Mouse (Mus musculus) left cerebral cortex, postnatal 4 days (tissue): ENCODE measurements around the gene Romo1. TPM values are rescaled to one million over a fixed set of nuclear protein-coding genes. Genes with fewer than 3 reads are reported as not detected.
A peak's percentile ranks its signal among the peaks of the same experiment; 100 is the strongest.
"Not testable (repeated sequence)": the region's sequence is repeated elsewhere in the genome, so short reads cannot be mapped to it uniquely, and the experiment has no call there.

Experiments
- DNase-seq: peaks from one replicate; pipeline ENCODE4 v3.0.0-alpha.2; 2022
- intact Hi-C: fragments of 180-260 bp; cut with DNase I; formaldehyde crosslinking; loops from one replicate; pipeline ENCODE4 v1.15.1; 2025
- total RNA-seq, 2 experiments: library from RNA; stranded (reverse); gene quantifications; 2 replicates each; pipeline ENCODE4 v1.2.3; 2021

Romo1 gene
- total RNA-seq, 2 experiments from 2014 or later = 223 to 225 TPM

DNA sequence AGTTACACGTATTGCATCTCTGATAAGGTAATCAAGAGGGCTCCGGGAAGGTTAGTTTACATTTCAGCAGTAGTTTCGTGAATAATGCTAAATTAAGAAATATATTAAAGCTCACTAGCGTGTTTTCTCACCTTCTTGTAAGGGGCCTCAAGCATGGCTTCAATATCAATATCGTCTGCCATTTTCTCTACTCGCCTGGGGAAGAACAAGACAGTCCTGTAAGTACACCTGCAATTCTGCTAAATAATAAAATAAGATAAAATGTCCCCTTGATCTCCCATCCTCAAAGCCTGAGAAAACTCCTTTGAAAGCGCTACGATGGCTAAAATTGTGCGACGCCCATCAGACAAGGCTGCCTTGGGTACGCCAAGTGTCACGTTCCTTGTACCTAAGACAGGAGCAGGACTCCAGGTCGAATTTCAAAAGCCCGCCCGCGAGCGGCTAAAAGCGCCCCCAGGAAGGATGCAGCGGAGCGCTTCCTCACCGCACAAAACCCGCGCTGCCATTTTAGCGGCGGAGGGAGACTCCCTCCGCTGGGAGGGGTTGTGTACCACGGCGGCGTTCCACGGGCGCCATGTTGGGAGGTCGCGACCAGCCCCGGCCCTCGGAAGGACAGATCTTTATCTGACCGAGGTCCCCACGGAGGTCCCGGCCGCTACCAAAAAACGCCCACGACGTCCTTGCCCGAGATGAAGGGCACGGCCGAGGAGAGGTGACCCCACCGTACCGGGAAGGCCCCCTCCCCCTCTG lies 35.4 kb downstream of the Romo1 start:
- peak; percentile 82 for DNase-seq
- intact Hi-C loops = no loop called here

DNA sequence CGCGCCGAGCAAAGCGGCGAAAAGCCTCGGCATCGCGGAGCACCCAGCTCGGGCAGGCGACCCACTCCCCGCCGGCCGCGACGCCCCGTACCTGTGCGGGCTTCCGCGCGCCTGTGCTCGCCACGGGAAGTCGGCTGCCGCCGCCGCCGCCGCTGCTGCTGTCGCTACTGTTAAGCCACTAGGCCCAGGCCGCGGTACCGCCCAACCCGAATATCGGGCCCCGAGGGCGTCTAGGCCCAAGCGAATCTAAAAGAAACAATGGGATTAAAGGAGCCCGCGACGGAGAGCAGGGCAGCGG lies 35.9 kb downstream of the Romo1 start:
- intact Hi-C loops = loop anchor here (10.0 kb wide), 1 partner anchor 95 kb away; no protein-coding TSS in a partner anchor
- no peak for DNase-seq

DNA sequence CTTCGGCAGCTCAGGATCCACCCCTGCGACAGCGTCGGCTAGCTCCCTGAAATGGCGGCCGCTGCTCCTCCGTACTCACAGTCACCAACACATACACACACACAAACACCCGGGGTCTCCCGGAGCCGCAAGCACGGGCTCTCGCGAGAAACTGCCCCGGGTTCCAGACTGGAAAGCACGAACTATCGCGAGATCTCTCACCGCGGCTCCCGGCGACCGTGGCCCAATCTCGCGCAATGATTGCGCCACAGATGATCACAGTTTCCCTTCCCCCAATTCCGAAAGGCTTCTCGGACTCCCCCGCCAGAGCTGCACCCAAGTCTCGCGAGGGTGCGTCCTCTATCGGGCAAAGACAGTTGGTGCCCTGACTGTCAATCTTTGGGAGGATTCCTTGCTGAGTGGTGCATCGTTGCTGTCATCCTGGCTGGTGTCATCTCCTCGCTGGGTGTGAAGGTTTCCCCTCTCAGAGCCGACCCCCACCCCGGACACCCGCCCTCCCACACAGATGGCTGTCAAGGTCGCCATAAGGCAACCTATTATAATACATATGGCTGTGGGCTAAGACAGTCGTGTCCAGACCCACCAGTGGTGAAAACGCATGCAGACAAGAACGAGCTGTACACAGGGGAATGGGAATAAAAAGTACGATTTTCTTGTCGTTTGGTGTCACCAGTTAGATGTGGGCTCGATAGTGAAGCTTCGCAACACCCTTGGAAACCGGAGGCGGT lies 36.4 kb downstream of the Romo1 start, which contains the start of gene Rbm39:
Gene Rbm39, minus strand, starts transcription at position 145 of the 728 bp plus-strand sequence.
- intact Hi-C loops = loop anchor here (10.0 kb wide), 1 partner anchor 95 kb away; no protein-coding TSS in a partner anchor
- peak; percentile 100 for DNase-seq

DNA sequence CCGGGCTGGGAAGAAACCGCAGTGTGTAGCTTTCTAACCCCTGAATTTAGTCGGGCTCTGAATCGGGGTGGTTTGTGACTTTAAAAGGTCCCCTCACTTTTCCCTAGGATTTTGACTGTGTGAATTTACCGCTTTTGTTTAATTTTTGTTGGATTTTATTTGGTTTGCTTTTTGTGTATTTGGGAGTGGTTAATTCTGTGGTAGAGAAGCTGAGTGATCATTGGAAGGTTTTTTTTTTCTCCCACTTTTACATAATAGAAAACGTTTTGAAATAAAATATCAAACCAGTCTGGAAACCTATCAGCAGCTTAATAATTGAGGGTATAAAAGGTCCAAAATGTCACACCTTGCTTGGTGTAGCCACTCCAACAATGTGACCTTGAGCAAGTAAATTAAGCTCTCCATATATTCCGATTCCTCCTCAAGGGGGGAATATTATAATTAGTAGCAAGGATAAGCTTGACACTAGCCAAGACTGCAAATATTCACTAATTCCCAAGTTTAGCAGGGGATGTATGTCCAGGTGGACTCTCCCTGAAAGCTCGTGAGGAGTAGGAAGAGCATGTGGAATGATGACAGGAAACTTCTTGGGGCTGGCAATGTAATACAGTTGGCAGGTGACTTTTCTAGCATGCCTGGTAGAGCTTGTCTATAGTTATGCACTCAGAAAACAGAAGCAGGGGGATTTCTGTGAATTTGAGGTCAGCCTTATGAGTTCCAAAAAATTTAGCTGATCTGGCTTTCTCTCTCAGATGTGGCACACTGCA lies 37.2 kb downstream of the Romo1 start:
- intact Hi-C loops = loop anchor here (10.0 kb wide), 1 partner anchor 94 kb away; no protein-coding TSS in a partner anchor
- DNase-seq = no peak

DNA sequence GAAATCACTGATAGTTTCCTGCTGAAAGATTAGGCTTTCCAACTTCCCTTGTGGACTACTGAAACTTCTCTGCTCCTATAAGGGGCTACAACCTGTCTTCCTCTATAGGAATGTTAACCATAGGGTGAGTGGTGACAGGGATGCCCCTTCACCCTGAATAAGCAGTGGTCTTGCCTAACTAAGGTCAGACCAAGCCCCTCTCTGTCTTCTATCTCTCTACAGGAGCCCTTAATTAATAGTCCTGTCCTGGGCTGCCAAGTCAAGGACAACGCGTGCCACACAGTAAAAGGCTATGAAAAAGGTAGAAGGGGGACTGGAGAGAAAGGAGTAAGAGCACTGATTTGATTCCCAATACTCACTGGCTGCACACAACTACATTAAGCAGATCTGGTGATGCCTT lies 37.8 kb downstream of the Romo1 start:
- intact Hi-C loops = loop anchor here (10.0 kb wide), 1 partner anchor 93 kb away; no protein-coding TSS in a partner anchor

DNA sequence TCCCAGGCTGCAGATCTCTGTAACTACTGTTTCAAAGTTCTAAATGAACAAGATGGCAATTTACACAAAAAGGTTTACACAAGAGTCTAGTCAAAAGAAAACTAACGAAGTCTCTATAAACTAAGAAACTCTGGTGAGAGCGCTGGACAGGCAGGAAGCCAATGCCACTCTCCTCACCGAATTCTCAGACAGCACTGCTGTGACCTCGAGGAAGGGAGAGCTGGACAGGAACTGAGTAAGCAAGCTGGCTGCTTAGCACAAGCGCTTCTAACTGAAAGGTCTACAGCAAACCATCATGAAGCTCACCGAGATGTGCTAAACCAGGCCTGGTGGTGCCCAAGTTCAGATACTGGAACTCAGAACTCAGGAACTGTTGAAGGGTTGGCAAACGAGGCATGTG lies 45.4 kb downstream of the Romo1 start:
- intact Hi-C loops = loop anchor here (10.0 kb wide), 1 partner anchor 86 kb away; no protein-coding TSS in a partner anchor
- DNase-seq = not testable (repeated sequence)

More for the DNA sequence above, 37.8 kb downstream of the Romo1 start:
- no peak for DNase-seq

DNA sequence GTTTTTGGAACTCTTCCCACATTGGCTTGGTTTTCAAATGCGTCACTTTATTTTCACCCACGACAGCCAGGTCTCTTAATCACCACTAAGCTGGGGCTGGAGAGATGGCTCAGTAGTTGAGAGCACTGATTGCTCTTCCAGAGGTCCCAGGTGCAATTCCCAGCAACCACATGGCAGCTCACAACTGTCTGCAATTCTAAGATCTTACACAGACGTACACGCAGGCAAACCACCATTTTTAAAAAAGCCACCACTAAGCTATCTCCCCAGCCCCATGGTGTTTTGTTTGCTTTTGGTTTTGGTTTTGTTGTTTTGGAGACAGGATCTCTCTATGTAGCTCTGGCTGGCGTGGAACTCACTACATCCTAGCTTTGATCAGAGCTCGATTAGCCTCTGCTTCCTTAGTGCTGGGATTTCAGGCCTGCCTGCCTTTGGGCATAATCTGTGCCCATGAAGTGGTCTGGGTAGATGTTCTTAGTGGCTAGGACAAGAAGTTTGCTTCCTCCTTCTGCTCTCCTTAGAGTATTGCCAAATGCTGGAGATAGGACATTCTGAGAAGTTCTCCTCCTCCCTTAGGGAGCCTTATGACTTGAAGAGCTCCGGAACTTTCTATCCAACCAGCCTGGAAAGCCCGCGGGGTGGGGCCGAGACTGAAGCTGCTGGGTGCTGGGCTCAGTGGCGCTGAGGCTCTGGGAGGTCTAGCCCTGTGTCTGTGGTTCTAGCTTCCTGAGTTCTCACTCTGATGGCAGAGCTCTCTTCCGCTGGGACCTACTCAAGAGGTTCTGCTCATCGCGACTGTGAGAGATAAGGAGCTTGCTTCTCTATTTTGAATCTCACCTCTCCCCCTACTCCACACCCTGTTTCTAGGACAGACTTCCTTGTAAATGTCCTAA lies 46.4 kb downstream of the Romo1 start:
- DNase-seq = no peak
- intact Hi-C loops = no loop called here

DNA sequence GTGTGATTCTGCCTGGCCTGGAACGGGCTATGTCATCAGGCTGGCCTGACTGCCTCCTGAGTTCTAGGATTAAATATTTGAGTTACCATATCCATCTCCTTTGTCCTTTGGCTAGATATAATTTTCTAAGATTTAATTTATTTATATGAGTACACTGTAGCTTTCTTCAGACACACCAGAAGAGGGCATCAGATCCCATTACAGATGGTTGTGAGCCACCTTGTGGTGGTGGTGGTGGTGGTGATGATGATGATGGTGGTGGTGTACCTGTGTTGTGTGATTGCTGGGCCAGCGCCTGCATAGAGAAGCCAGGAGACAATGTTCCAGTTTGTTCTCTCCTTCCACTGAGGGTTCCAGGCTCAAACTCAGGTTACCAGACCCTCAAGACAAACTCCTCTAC lies 47.7 kb downstream of the Romo1 start:
- intact Hi-C loops = no loop called here
- no peak for DNase-seq

DNA sequence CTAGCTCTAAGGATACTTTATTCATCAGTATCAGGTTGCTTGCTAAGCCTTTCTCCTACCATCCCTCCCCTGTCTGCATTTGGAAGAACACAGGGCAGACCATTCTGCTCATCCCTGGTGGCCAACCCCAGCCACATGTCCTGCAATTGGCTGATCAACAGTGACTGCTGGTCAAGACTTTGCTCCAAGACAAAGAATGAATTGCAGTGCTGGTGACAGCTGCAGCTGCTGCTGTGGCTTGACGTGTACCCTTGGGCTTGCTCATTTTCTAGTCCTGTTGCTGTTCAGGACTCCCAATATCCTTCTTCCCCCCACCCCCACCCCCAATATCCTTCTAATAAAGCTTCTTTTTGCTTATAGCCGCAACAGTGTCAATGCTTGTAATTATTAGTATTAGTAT lies 48.2 kb downstream of the Romo1 start:
- intact Hi-C loops = no loop called here
- DNase-seq = no peak

DNA sequence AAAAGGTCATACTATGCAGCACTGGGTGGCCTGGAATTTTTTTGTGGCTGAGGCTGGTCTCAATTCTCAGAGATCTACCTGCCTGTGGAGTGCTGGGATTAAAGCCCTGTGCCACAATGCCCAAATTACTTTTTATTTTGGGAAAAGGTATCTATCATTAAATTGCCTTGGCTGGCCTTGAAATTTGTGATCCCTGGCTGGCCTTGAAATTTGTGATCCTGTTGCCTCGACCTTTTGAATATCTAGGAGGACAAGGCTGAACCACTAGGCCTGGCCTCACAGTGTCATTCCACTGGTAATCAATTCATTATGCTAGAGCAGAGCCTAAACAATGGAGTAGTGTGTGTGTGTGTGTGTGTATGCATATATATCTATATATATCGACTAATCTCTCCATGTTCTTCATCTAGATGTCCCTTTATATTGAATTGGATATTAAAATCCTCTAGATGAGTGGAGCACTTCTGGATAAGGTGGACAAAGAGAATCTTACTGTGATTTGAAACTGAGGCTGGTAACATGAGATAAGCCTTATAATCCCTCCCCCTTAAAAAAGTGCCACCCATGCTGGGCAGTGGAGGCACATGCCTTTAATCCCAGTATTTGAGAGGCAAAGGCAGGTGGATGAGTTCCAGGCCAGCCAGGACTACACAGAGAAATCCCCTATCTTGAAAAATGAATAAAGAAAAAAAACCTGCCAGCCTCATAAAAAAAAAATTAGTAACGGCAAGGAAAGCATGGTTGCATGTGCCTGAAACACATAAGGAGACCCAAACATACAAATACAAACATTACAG lies 49.4 kb downstream of the Romo1 start:
- intact Hi-C loops = no loop called here
- no peak for DNase-seq

DNA sequence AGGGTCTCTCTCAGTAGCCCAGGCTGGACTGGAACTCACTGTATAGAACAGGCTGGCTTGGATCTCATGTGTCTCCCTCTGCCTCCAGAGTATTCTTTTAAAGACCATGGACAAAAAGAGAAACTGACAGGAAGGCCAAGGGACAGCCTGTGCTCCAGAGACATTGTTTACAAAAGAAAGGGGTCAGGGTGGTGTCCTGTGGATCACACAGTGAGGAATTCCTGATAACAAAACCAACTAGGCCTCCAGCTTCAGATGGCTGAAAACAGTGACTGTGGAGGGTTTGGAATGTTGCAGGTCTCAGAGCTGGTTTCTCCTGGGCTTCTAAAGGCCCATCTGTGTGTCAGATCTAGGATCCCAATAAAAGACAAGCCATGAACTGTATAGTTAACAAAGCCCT lies 50.7 kb downstream of the Romo1 start:
- intact Hi-C loops = no loop called here
- no peak for DNase-seq

Other genes with a start within 250 kb of the Romo1 start
- 10 to 100 TPM; 42.3 to 43.7 TPM for gene Uqcc1, start 213.7 kb upstream of the Romo1 start, total RNA-seq
- gene Gm15557, start 203.3 kb upstream of the Romo1 start, total RNA-seq = not detected
- 1 to 10 TPM in 1 of 2 experiments, under 1 TPM in 1; 0.99 to 1.8 TPM for gene Gdf5, start 198.7 kb upstream of the Romo1 start, total RNA-seq
- gene Cep250, start 187.6 kb upstream of the Romo1 start, total RNA-seq = 10 to 100 TPM; 22.2 to 23.9 TPM
- gene 6430550D23Rik, start 136.1 kb upstream of the Romo1 start, total RNA-seq = 1 to 10 TPM in 1 of 2 experiments, under 1 TPM in 1; 0.86 to 1.4 TPM
- gene Ergic3, start 136.0 kb upstream of the Romo1 start, total RNA-seq = 100 to 1,000 TPM; 271 to 274 TPM
- gene Fer1l4, start 91.1 kb upstream of the Romo1 start, total RNA-seq = not detected
- gene Spag4, start 78.9 kb upstream of the Romo1 start, total RNA-seq = 1 to 10 TPM; 6.6 to 9.3 TPM
- gene Cpne1, start 32.1 kb upstream of the Romo1 start, total RNA-seq = 10 to 100 TPM; 14.2 to 18.4 TPM
- gene Rbm12, start 32.1 kb upstream of the Romo1 start, total RNA-seq = 10 to 100 TPM; 43.4 to 50.3 TPM
- 10 to 100 TPM; 26.1 to 40.2 TPM for gene Gm28036, start 16.9 kb upstream of the Romo1 start, total RNA-seq
- 10 to 100 TPM; 25.4 to 26.6 TPM for gene Nfs1, start 147 bp downstream of the Romo1 start, total RNA-seq
- 100 to 1,000 TPM; 345 to 348 TPM for gene Rbm39, start 36.2 kb downstream of the Romo1 start, total RNA-seq
- gene Phf20, start 52.4 kb downstream of the Romo1 start, total RNA-seq = 100 to 1,000 TPM in 1 of 2 experiments, 10 to 100 TPM in 1; 93.5 to 101 TPM
- gene Cnbd2, start 168.3 kb downstream of the Romo1 start, total RNA-seq = 1 to 10 TPM; 4.1 to 4.7 TPM
- gene Scand1, start 168.7 kb downstream of the Romo1 start, total RNA-seq = 100 to 1,000 TPM in 1 of 2 experiments, 10 to 100 TPM in 1; 96.9 to 106 TPM